Mouse (Mus musculus): Measurements from ENCODE around the gene Inafm2. TPM values are rescaled to one million over a fixed set of nuclear protein-coding genes. Genes with fewer than 3 reads are reported as not detected.

Inafm2 gene
- 28.6 and 74.0 TPM in 2 replicates for polyA plus RNA-seq (2012; ENCODE audit: low replicate concordance)

DNA sequence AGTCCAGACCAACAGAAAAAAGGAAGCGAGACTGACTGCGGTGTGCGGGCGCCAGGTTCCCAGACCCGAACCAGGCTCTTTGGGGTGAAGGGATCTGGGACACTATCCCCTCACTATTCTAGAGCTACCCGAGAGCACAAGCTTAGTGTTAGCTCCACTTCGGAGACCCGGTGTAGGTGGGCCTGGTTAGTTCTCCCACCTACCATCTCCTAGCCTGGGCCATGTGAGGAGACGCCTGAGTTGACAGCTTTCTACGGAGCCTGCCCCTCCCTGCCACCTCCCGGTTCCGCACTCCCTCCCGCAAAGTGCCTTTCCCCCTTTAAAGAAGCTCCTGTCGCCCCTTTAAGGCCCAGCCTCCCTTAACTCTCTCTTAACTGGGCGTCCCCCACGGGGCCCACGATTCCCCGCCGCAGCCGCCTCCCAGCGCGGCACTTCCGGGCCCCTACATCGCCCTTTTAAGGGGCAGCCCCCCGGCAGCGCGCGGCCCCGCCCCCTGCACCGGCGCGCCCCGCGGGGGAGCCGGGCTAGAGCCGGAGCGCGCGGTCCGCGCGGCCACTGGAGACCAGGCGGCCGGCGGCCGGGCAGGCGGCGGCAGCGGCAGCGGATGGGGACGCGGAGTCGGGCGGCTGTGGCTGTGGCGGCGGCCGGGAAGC is at the start of gene Inafm2:
Gene Inafm2, plus strand, starts transcription at position 527 of the 653 bp plus-strand sequence.

GRCm38 (mm10) chr2:118703913-118704730 is 41.4 kb upstream of the Inafm2 start, which contains the start of gene Ankrd63:
Gene Ankrd63, minus strand, starts transcription at chr2:118703963.

DNA sequence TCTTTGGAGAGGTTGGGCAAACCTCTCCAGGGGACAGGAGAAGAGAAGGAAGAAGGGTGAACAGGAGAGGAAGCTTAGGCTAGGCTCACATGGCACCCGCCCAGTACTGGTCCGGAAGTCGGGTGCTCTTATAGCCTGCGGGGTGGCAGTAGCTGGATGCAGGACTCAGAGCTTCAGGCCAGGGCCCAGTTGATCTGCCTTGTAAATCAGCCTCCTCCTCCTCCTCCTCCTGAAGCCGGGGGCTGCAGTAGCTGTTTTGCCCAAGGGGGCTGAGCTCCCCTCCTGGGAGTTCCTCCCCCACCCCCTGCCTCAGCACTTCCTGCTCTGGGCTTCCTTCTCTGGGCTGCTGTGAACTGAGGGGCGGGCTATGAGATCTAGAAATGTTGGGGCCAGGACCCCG is 17.2 kb upstream of the Inafm2 start, which contains the start of gene Plcb2:
Gene Plcb2, minus strand, starts transcription at position 102 of the 400 bp plus-strand sequence.

DNA sequence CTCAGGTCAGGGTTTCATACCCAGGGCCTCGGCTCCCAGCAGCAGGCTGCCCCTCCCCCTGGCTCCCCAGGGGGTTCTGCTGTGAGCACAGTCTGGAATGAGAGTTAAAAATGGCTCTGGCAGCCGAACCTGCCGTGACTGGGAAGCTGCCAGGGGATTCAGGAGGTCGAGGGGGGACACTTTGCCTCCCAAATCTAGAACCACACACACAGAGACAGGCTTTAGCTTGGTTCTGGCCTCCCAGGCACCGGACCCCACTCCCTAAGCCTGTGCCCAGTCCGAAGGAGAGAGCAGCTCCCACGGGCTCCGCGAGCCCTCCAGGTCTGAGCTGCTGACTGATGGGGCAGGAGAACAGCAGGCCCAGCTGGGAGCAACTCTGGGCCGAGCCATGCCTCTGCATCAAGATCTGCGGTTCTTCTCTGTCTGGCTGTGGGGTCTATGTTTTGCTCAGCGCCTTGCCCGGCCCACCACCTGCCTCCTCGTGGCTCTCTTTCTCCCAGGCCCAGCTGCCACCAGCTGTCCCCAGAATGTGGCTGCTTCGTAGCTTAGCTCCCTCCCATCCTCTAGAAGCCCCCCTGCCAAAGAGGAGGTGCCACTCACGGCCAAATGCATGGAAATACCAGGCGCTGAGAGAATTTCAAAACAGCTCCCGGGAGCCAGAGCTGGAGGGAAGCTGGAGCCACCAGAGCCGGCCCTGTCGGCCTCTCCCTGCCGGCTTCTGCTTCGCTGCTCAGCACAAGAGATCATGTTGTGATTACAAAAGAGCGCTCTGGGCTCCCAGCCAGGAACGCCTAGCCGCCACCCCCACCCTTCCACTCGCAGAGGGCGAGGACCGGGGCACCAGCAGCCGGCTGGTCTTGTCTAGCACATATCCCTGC is 16.6 kb downstream of the Inafm2 start, which contains the start of gene Ccdc9b:
Gene Ccdc9b, minus strand, starts transcription at position 756 of the 878 bp plus-strand sequence.

GRCm38 (mm10) chr2:118772158-118772874 is 26.8 kb downstream of the Inafm2 start, which contains the start of gene Phgr1:
Gene Phgr1, plus strand, starts transcription at chr2:118772769.

DNA sequence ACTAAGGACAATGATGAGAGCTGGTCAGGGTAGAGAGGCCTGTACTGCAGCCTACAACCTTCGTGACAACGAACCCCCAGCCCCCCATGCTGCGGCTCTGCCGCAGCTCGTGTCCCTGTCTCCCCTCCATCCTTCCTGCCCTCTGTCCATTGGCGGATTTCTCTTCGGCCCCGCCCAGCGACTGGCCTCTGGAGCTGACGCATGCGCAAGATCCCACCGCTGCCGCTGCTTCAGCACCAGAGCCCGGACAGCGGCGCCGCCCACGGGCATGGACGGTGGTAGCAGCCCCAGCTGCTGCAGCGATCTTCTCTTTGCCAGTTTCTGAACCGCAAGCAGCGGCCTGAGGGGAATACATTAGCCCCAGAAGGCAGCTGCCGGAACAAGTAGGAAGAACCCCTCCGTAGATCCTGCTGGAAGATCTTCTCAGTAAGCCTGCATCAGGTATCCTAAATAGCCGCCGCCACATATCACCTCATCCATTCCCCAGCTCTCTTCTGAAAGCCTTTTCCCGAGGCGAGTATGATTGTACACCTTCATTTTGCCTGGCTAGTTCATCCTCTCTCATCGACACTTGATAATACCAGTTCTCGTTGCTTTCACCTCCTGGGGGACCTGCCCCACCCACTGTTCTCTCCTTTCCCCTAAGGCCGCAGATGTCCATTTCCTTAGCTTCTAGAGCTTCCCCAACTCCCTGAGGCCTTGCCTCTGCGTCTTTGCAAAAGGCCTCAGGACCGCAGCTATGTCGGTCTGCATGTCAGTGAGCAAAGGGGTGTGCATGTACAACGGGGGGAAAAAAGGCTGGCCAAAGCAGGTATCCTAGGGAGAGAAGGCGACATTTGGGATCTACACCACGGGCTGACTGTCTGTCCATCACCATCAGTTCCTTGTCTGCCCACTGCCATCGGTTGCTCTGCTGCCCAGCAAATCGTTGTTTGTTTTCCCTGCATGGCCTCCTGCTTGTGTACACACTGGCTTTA is 34.2 kb downstream of the Inafm2 start, which contains the start of gene Disp2:
Gene Disp2, plus strand, starts transcription at position 216 of the 977 bp plus-strand sequence.

Other genes starting within 250 kb of the Inafm2 start
- 112 and 168 TPM in 2 replicates for gene Bmf, start 196.1 kb upstream of the Inafm2 start, polyA plus RNA-seq (2012; ENCODE audit: low replicate concordance)
- gene Bub1b, start 147.5 kb upstream of the Inafm2 start, polyA plus RNA-seq (2012; ENCODE audit: low replicate concordance), result 2.6 and 4.6 TPM in 2 replicates
- 0.53 and 0.80 TPM in 2 replicates for gene Pak6, start 82.5 kb upstream of the Inafm2 start, polyA plus RNA-seq (2012; ENCODE audit: low replicate concordance)
- gene Ankrd63, start 41.8 kb upstream of the Inafm2 start, polyA plus RNA-seq (2012; ENCODE audit: low replicate concordance), result 0.07 and 0.10 TPM in 2 replicates
- 45.0 and 105 TPM in 2 replicates for gene Plcb2, start 17.3 kb upstream of the Inafm2 start, polyA plus RNA-seq (2012; ENCODE audit: low replicate concordance)
- 0.24 and 0.42 TPM in 2 replicates for gene Ccdc9b, start 16.9 kb downstream of the Inafm2 start, polyA plus RNA-seq (2012; ENCODE audit: low replicate concordance)
- not detected in 2 replicates for gene Phgr1, start 27.0 kb downstream of the Inafm2 start, polyA plus RNA-seq (2012; ENCODE audit: low replicate concordance)
- 0.05 and 0.15 TPM in 2 replicates for gene Disp2, start 34.0 kb downstream of the Inafm2 start, polyA plus RNA-seq (2012; ENCODE audit: low replicate concordance)
- 27.4 and 56.6 TPM in 2 replicates for gene Knstrn, start 68.2 kb downstream of the Inafm2 start, polyA plus RNA-seq (2012; ENCODE audit: low replicate concordance)
- gene Ivd, start 116.2 kb downstream of the Inafm2 start, polyA plus RNA-seq (2012; ENCODE audit: low replicate concordance), result 3.8 and 16.8 TPM in 2 replicates
- gene Bahd1, start 154.6 kb downstream of the Inafm2 start, polyA plus RNA-seq (2012; ENCODE audit: low replicate concordance), result 71.3 and 106 TPM in 2 replicates
- gene Chst14, start 180.7 kb downstream of the Inafm2 start, polyA plus RNA-seq (2012; ENCODE audit: low replicate concordance), result 9.5 and 19.0 TPM in 2 replicates